Mouse (Mus musculus): ENCODE data around the gene Zmynd10.
A peak's percentile ranks its signal among the peaks of the same experiment; 100 is the strongest.

Gene Zmynd10

DNA sequence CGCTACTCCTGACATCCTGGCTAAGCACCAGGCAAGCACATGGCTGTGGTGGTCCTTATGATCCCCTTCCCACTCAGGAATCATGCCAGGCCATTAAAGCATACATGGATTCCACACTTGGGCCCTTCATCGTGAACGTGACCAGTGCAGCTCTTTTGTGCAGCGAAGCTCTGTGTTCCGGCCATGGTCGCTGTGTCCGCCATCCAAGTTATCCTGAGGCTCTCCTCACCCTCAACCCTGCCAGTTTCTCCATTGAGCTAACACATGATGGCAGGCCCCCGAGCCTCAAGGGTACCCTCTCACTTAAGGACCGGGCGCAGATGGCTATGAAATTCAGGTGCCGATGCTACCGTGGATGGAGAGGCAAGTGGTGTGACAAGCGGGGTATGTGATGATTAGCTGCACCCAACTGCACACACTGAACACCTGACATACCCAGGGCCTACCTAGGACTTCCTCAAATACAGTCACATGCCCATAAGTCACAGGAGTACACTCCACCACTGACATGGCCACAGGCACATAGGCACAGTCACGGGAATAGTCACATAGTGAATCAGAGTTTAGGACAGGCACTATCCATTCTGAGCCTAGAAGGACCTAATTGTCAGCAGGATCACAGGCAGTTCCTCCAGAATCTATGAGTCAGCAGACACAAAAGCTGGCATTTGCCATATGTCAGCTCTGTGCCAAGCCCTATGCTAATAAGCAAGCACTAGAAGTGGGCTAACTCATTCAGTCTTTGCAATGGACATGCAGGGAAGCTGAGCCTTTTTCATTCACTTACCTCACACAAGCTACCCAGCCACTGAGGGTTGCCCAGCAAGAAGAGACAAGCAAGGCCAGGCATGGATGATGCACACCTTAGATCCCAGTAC lies 32.2 kb downstream of the Zmynd10 start:
- DNase-seq (ENCODE audit: low read depth, low spot score) = no peak

DNA sequence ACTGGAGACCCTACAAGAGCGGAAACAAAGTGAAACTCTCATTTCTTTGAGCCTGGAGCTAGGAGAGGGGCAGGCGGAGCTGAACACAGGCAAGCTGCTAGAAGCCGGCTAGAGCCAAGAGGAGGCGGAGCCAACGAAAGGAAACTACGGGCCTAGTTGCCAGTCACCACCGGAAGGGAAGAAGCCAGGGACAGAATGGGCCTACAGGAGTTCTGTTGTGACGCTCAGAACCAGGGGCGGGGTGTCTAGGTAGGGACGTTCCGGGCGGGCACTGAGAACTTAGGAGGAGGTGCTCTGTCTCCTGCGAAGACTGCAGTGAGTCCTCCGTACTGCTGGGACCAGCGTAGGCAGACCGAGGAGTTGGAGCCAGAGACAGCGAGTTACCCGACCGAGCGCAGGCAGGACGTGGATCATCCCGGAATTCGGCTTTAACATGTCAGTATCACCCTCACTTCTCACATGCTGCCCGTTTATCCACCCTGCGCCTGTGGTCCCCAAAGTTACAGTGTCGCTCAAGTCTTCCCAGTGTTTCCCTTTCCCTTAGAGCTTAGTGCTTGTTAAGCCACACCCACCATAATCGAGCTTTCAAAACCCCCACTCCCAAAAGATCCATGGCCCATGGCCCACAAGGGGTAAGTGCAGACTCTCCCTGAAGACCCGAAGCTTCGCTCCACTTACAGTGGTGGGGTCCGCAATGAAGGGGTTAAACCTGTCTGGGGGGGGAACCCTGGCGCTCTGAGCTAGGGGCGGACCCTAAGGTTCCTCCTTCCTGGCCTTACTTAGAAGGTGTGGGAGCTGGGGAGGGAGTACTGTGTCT lies 33.6 kb downstream of the Zmynd10 start, which contains the start of gene Hyal3:
TSS of gene Hyal3 (plus strand) at position 318 of the 817 bp plus-strand sequence.
- no peak for DNase-seq (ENCODE audit: low read depth, low spot score)

DNA sequence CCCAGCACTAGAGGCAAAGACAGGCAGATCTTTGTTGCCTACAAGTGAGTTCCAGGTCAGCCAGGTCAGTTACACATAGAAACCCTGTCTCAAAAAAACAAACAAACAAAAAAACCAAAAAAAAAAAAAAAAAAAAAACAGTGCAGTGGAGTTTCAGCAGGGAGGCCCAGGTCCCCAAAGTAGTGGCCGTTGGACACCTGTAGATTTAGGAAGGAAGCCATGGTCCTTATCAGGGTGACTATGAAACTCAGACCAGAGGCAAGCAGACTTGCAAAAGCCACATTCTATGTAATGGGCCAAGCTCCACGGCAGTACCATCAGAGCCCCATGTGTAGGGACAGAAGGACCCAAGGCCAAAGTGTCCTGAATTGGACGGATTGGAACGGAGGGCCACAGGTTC lies 34.5 kb downstream of the Zmynd10 start:
- DNase-seq (ENCODE audit: low read depth, low spot score) = no peak

DNA sequence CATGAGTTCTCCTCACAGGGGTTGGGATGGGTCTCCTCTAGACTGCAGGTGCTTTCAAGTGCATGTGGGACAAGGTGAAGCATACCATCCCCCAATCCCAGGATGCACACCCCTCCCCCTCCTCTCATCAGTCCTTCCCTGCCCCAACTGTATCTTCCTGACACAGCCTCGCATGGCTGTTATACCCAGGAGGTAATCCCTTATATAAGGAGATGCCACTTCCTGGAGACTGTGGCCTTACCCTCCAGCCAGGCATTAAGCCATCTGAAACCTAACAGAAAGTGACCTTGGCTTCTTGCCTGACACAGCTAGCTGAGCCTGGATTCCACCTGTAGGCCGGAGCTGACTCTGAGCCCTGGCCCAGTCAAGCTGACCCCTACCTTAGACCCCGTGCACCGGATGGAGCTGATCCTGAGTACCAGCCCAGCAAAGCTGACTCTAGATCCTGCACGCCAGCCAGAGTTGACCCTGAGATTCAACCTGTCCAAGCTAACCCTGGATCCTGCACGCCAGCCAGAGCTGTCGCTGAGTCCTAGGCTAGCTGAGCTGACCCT lies 35.5 kb downstream of the Zmynd10 start:
- no peak for DNase-seq (ENCODE audit: low read depth, low spot score)

DNA sequence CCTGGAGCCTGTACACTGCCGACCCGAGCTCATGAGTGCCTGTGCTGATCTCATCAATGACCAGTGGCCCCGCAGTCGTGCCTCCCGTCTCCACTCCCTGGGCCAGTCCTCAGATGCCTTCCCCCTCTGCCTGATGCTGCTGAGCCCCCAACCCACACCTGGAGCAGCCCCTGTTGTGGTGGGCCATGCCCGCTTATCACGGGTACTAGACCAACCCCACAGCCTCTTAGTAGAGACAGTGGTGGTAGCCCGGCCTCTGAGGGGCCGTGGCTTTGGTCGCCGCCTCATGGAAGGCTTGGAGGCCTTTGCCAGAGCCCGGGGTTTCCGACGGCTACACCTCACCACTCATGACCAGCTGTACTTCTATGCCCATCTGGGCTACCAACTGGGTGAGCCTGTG lies 36.1 kb downstream of the Zmynd10 start:
- DNase-seq (ENCODE audit: low read depth, low spot score) = no peak

DNA sequence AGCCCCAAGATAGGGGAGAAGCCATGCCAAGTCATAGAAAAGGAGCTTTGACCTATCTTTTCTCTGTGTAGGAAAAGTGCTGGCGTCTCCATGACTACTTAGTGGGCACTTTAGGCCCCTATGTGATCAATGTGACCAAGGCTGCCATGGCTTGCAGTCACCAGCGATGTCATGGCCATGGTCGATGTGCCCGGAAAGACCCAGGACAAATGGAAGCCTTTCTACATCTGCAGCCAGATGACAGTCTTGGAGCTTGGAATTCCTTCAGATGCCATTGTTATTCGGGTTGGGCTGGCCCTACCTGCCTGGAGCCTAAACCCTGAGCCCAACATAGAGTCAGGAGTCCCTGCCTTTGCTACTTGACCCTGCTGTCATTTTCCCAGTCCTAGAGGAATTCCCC lies 39.4 kb downstream of the Zmynd10 start:
- DNase-seq (ENCODE audit: low read depth, low spot score) = no peak

DNA sequence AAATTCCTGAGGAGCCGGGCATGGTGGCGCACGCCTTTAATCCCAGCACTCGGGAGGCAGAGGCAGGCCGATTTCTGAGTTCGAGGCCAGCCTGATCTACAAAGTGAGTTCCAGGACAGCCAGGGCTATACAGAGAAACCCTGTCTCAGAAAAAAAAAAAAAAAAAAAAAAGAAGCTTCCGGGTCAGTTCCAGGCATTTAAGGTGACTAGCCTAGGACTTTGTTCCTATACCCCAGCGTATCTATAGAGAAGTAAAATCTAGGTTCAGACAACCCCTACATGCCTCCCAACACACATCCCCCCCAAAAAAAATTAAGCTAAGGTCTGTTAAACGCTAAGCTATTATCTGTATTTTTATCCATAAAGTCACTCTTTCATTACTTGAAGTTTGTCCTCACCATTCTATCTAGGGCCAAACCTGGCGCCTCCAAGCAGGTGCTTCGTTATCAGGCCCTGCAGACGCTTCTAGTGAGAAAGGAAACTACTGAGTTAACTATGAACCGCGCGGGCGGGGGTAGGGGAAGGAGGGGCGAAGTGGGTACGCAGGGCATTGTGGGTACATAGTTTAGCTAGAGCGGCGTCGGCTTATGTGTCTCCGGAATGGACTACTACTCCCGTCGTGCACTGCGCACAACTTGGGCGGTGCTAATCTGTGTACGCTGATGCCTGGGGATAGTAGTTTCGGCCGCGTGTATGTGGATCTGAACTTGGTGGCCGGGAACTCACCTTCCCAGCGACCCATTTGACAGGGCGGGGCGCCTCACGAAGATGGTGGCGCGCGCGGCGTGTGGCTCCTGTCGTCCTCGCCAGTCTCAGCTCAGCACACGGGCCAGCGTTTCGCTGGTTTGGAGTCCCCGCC lies 40.1 kb downstream of the Zmynd10 start, which contains the start of gene Ifrd2:
TSS of gene Ifrd2 (plus strand) at position 669 of the 859 bp plus-strand sequence.
- peak; percentile 95 for DNase-seq (ENCODE audit: low read depth, low spot score)

DNA sequence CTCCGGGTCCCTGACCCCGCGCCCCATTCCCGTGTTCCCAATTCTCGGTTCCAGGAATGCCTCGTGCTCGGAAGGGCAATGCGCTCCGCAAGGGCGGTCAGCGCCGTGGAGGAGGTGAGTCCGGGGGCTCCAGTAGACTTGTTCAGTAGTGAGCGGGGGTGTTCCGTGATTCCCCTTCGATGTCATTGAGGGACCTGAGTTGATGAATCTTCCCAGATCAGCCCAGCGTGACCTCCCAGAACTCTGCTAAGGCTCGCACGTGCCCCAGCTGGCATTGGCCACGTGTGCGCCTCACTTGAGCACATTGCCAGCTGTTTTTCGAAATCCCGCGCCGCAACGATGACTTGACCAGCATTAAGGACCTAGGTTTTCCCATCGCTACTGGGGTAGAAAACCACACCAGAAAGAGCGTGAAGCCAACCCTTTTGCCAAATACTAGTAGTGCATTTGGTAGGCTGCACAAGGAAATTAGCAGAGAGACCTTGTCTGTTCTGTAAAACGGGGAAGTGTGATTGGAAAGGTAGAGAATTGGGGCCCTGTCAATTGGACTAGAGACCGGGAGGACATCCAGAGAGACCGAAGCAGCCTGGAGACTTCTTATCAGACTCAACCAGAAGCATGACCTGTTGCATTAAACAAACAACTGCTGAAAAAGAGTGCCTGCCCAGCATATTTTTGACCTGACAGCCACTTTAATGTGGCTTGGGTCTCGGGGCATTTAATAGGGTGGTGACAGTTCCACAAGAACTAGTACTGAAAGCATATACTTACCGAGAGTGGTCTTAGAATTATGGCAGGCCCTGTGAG lies 40.9 kb downstream of the Zmynd10 start:
- no peak for DNase-seq (ENCODE audit: low read depth, low spot score)

DNA sequence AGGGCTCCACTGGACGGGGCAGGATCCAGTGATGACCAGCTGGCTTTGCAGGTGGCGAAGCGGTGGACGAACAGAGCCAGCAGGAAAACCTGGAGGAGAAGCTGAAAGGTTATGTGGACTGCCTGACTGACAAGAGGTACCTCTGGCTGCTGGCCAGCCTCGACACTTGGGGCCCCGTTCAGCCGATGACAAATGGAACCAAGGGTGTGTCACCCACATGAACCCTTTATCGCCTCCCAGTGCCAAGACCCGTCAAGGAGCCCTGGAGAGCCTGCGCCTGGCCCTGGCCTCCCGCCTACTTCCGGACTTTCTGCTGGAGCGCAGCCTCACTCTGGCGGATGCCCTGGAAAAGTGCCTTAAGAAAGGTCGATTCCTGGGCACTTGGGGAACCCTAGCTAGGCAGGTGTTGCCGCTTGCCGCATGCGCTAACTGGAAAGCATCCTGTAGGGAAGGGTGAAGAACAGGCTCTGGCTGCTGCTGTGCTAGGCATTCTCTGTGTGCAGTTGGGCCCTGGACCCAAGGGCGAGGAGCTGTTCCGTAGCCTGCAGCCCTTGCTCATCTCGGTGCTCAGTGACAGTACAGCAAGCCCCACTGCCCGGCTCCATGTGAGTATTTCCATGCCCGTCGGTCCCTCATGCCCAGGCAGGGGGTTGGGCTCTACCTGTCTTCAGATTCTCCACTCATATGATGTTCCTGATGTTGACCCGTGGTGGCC lies 43.1 kb downstream of the Zmynd10 start:
- DNase-seq (ENCODE audit: low read depth, low spot score) = no peak

DNA sequence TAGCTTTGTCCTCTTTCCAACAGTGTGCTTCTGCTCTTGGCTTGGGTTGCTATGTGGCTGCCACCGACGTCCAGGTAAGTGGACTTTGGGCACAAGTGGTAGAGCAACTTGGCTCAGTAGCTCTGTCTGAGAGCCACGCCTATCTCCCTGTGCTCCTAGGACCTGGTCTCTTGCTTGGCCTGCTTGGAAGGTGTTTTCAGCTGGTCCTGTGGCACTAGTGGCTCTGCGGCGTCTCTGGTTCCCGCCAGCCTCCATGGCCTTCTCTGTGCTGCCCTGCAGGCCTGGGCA lies 43.6 kb downstream of the Zmynd10 start:
- no peak for DNase-seq (ENCODE audit: low read depth, low spot score)

DNA sequence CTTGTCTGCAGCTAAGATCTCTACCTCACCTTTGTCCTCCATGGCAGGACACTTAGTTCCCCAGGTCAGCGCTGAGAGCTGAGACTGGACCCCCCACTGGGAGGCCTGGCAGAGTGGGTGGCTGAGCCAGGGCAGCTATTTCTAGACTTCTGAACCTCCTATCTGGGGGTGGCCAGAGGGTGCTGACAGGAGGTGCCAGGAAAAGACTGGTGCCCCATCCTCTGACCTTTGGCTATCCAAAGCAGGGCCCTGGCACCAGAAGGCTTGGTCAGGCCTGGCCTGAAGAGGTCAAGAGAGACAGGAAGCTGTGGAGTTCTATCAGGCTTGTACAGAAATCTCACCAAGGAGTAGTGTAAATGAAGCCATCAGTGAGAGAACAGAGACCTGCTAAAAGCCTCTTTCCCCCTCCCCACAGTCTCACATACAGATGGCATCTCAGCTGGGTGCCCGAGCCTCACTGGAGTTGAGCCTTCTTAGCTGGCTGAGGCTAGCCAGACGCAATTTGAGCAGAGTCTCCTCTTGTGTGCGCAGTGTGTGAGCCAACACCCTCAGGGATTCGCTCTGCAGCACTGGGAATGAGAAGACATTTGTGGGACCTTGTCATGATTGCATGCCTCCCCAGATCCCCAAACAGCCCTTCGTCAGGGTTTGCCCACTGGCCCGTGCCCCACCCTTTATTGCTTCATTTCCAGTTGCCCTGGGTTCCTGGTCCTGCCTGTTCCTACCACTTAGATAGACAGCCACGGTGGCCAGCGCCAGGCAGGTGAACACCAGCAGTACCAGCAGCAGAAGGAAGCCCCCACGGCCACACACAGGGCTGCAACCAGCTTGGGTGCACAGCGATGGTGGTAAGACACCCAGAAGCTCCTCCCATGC lies 46.2 kb downstream of the Zmynd10 start:
- DNase-seq (ENCODE audit: low read depth, low spot score) = no peak

DNA sequence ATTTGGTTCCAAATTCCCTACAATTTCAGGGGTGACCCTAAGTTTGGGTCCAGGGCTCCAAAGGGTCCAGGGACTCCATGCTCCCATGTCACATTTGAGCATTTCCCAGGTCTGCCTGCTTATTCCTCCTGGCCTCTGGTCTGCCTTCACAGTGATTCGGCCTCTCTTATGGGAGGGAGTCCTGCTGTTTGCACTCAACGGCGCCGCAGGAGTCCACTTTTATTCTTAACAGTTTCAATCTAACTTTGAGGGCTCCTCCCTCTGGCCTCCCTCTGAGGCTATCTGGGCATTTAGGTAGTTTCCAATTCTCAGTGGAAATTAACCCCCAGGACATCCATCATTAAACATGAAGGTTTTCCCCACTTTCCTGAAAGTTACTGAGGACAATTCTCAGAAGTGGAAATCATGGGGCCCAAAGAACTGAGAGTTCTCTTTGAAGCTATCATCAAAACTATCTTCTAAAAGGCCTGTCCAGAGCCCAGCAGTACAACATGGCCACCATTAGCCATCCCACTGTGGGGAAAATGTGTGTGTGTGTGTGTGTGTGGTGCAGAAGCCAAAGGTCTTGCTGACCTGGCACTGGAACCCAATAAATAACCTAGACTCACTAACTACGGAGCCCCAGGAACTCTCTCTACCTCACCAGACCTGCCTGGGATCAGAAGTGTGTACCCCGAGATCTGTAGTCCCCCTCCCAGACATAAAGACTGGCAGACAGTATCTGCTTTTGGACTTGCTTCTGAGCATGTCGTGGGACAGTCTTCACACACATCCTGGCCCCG lies 47.4 kb downstream of the Zmynd10 start:
- DNase-seq (ENCODE audit: low read depth, low spot score) = no peak

DNA sequence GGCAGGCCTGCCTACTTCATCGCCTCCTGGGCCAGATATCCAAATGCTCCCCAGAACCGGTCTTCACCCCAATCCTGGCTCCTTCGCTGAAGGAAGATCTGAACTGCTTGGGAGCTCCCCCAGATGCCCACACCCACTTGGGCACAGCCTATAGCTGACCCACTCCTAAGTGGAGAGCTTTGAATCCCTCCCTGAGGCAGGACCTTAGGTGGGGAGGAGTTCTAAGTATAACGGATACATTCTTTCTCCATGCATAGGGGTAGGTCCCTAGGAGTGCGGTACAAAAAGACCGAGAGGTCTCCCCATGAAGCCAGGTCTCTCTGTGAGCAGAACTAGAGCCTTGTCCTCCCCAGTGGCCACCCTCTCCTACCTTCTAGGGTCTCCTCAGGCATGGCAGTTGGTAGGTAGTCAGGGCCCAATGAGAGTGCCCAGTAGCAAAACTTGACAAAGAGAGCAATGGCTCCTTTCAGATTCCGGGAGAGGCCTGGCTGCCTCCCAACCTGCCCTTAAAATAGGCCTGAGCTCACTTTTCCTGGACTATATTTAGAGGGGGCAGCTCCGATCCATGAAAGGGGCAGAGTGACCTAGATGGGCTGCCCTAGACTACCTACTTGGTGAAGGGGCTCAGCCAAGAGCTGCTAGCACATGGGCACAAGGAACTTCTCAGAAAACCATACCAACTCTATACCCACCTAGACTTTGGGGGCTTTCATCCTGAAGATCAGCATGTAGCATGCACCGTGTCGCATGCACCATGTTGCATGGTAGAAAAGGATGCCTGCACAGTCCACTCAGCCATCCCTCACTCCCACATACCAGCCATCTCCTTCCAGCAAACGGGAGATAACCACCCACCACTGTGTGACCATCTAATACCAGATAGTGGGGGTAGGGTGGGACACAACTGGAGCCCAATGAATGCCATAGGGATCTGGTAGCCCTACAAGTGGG lies 49.8 kb downstream of the Zmynd10 start:
- no peak for DNase-seq (ENCODE audit: low read depth, low spot score)

DNA sequence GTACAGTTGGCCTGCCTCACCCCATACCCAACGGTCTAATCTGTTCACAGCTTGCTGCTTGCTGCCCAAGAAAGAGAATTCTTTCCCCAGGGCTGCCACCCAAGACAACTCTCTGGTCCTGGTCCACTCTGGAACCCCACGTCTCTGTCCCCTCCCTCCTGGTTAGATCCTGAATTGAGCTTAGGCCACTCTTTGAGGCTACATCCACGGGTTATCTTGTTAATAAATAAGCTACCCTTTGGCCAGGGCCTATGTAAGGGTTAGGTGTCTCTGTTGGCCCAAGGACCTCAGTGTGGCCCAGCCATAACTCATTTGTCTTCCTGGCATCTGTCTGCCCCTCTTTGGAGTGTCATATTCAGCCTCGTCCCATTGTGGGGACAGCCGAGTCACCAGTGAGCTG lies 51.3 kb downstream of the Zmynd10 start:
- DNase-seq (ENCODE audit: low read depth, low spot score) = no peak

DNA sequence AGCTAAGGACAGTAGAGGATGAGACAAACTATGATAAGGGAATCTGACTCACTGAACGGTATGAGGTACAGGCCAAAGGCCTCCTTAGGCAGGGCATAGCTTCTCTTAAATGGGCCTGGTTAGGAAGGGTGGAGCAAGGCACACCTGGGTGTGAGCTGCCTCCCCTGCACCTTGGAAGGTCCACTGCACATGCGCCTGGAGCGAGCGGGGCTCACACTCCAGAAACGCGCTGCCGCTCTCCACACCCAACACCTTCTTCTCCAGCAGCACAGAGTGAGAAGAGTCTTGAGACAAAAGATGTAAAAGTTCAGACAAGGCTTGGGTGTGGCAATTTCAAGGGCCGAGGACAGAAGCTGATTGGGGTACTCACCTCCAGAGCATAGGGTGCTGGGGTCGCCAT lies 52.3 kb downstream of the Zmynd10 start:
- DNase-seq (ENCODE audit: low read depth, low spot score) = no peak

DNA sequence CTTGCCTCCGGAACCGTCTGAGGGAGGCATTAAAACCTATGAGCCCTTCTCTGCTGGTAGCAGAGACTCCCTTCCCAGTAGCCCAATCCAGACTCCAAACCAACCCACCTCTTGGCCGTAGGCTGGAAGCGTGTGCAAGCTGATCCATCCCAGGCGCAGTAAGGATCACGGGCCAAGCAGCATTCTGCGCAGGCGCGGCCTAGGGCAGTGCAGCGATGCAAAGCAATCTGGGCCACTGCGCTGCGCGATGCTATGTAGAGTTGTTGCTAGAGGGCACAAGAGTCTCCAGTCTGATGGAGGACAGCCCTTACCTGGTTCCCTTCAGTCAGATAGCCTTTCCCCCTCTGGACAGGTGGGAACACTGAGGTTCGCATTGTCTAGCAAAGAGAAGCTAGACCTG lies 52.7 kb downstream of the Zmynd10 start:
- no peak for DNase-seq (ENCODE audit: low read depth, low spot score)

DNA sequence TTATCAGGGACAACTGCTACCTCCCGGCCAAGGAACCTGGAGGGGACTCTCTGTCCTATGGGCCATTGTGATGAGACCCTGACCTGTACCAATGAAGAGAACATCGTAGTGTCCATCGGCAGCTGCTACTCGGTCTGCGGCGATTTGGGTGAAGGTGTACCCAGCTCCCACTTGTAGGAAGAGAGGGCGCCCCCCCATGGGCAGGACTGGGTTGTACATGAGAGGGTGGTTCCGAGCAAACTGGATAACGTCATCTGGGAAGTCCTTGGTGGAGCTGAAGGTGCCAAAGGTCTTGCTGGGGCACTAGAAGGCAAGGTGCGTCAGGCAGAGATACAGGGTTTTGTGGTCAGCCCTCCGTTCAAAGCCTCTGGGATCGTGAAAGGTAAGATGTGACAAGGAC lies 53.6 kb downstream of the Zmynd10 start:
- DNase-seq (ENCODE audit: low read depth, low spot score) = no peak

Data from retina, adult 2 months (tissue).